Mouse (Mus musculus) layer of hippocampus, postnatal 10 days (tissue): Measurements from ENCODE around the gene Ankrd11. TPM values are rescaled to one million over a fixed set of nuclear protein-coding genes. Genes with fewer than 3 reads are reported as not detected.

Experiments used
- DNase-seq, 2 experiments: peaks; one replicate each; pipeline ENCODE4 v3.0.0; 2021; ENCODE audit warnings: low spot score in 2 of 2
- total RNA-seq, 2 experiments: library from RNA; stranded (reverse); gene quantifications; 2 replicates each; pipeline ENCODE4 v1.2.3; 2021

The Ankrd11 gene
- total RNA-seq, 2 experiments from 2014 or later, result 147 to 160 TPM

DNA sequence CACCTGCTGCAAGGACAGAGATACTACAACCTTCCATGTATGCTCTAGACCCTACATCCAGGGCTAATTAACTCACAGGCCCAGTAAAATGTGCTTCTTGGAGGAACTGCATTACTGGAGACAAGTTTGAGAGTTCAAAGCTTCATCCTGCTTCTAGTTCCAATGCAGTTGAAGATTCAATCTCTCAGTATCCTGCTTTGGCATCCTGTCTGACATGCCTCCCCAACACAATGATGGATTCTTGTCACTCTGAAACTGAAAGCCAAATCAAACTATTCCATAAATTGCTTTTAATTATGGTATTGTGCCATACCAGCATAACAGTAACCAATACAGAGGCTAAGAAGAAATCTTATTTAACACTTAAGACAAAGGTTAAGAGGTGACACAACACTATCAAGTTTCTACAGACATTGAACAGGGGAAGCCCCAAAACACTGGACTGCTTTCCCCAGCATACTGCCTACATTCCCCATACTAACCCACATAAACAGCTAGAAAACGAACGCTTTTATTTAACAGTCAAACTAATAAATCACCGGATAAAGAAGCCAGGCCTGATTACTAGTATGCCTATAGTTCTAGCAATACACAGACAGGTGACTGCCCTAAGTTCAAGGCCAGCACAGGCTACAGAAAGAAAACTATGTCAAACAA lies 72.0 kb downstream of the Ankrd11 start:
- no peak for DNase-seq

- peak in 1 of 2 experiments; percentile 38 for DNase-seq
Measured at GRCm38 (mm10) chr8:122968145-122968544, 73.9 kb downstream of the Ankrd11 start.

- no peak for DNase-seq
Measured at GRCm38 (mm10) chr8:122966638-122967037, 75.4 kb downstream of the Ankrd11 start.

- no peak for DNase-seq
Measured at GRCm38 (mm10) chr8:122962046-122962445, 80.0 kb downstream of the Ankrd11 start.

DNA sequence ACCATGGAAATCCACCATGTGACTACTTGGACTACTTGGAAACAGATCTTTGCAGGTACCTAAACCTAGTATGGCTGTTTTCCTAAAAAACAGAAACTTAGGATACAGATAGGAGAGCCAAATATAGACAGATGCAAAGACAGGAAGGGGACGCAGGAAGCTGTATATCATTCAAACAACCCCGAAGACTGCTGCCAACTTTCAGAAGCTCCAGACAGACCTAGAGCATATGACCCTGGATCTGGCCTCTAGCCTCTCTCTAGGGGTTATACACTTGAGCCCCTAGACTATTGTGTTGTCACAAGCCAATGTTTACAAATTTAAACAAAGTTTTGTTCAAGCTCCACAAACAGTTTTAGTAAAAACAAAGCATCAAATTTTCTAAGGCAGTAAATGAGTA lies 80.6 kb downstream of the Ankrd11 start:
- no peak for DNase-seq

DNA sequence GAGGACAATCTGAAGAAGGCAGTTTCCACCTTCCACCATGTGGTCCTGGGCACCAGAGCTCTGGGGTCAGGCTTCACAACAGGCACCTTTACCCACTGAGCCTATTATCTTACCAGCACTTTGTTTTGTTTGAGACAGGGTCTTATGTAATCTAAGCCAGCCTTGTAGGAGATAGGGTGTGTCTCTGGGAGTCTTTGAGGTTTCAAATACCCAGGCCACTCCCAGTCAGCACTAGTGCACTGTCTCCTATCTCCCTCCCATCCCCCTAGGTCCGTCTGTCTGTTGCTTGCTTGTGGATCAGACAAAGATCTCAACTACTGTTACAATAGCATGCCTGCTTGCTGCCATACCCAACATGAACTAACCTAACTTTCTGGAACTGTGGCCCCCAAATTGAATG lies 81.1 kb downstream of the Ankrd11 start:
- DNase-seq, result no peak

DNA sequence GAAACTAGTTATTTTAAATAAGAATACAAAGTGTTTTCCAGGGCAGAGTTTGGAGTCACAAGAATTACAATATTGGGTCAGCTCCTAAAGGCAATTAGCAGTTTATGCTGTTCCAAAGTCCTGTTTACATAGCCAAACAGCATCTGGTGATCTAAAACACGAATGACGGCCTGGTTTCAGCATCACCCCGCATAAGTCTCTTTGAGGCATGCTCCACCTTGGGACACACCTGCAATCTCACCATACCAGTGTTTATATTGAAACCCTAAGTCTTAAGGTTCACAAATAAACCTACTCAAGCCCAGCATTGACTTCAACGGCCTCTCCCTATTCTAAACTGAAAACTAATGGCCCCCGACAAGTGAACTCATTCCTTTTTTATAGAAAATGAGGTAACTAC lies 81.8 kb downstream of the Ankrd11 start:
- no peak for DNase-seq

- DNase-seq, result no peak
Measured at GRCm38 (mm10) chr8:122955997-122956396, 86.1 kb downstream of the Ankrd11 start.

DNA sequence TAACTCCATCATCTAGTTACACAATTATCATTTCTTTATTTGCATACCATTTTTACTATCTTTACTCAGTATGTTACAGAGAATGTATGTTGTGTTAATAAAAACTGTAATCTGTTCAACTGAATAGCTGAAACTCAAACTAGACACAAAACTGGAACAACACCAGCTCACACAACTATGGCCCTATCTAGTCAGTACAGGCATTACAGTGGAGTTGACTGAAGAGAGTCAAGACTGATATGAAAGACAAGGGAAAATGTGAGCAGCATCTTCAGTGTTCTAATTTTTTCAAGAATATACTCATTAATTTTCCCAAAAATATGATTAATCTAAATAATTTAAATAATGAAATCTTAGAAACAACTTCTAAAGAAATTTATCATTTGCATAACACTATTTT lies 86.9 kb downstream of the Ankrd11 start:
- DNase-seq, result no peak

DNA sequence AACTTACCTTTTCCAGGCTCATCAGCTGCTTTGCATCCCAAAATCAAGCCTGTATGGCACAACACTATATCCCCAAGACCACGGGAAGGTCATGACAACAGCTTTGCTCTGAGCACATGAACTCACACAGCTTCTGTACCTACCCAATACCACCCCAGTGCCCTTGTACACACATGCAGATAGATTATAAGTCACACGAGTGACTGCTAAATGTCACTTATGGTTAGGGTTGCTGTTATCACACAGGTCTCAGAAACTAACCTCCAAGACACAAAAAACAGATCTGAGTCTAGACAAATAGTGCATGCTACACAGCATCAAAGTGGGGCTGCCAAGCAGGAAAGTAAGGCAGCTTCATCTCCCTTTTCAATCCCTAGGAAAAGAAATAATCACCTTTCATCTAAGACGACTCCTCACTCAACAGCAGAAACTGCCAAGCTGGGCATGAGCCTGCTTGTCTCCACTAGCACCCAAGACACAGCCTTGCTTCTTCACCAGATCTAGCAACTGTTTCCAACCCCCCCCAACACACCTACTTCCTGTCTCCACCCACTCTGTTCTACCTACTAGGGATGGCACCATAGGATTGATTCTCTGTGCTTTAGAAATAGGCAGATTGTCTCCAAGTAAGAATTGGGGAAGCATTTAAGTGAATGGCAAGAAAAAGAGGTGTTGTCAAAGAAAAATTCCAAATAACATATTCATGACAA lies 87.8 kb downstream of the Ankrd11 start:
- no peak for DNase-seq

GRCm38 (mm10) chr8:122953028-122953427 lies 89.0 kb downstream of the Ankrd11 start:
- no peak for DNase-seq

DNA sequence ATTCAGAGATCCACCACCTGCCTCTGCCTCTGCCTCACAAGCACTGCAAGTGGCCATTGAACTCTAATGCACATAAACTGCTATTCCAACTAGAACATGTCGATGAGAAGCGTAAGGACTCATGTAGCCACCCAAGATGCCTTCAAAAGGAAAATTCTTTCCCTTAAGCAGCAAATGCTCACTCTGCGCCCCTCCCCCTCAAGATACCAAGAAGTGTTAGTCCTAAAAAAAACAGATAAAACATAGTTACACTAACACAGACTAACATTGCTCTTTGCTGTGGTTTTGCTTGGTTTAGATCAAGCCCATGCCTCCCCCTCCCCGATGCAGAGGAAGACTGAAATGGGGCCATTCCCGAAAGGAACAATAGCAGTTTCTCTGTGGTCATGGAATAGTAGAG lies 90.6 kb downstream of the Ankrd11 start:
- no peak for DNase-seq

DNA sequence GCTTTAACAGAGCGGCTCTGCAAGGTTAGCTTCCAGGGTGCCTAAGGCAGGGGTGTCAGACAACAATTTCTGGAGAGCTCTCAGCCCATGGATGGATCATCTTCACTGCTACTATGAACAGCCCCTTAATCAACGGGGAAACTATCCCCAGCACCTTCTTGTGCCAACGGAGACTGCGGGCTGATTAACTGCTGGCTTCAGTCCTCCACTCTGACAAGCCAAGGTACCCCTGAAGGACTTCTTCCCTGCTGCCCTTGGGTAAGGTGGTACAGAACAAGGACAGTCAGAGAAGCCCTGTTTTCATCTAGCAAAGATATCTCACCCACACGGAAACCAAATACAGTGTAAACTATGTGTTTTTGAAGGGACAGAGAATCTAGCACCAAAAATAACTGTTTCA lies 92.4 kb downstream of the Ankrd11 start:
- no peak for DNase-seq

DNA sequence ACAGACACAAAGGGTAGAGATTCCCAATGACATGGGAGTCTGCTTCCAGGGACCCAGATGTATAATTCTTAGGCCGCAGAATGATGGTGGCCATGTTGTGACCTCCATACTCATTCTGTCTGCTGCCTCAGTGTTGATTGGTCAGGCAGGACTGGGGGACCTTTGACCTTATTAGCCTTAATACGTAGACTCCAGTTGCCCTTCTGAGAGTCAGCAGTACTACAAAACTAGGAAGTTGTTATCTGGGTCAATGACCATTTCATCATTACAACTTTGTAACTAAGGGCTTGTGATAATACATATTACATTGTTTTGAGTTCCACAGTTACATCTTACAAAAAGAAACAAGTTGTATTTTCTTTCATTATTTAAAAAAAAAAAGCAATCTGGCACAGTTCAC lies 96.3 kb downstream of the Ankrd11 start:
- DNase-seq, result no peak

- no peak for DNase-seq
Measured at GRCm38 (mm10) chr8:122942803-122943713, 99.0 kb downstream of the Ankrd11 start.

DNA sequence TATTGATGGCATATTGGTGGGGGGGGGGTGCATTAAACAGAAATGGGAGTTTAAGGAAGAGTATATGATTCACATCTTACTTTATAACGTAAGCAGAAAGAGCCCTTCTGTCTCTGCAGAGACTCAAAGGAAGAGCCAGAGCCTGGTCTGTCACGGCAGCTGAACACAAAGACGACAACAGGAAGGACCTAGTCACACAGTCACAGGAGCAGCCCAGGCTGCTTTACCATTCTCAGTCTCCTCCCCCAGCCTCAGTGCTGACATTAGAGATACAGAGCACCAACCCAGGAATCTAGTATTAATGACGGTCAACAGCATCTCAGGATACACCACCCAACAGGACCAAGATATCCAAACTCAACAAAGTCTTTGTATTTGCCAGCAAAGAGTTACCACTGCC lies 103.5 kb downstream of the Ankrd11 start:
- DNase-seq, result no peak

DNA sequence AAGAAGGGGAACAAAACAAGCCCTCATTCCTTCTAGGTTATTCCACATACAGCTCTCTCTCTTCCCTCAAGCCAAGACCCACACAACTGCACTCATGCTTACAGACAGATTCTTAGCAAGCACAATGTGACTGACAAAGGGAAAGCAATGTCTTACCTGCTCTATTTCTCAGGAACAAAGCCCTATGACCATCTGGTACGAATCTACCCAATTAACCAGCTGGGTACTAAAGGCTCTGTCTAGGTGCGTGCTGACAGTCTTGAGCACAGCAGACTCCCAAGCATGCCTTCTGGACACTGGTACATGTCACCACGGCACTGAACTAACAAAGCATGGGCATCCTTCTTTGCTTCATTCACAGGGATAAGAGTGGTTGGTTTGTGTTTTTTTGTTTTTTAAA lies 103.9 kb downstream of the Ankrd11 start:
- DNase-seq, result no peak

DNA sequence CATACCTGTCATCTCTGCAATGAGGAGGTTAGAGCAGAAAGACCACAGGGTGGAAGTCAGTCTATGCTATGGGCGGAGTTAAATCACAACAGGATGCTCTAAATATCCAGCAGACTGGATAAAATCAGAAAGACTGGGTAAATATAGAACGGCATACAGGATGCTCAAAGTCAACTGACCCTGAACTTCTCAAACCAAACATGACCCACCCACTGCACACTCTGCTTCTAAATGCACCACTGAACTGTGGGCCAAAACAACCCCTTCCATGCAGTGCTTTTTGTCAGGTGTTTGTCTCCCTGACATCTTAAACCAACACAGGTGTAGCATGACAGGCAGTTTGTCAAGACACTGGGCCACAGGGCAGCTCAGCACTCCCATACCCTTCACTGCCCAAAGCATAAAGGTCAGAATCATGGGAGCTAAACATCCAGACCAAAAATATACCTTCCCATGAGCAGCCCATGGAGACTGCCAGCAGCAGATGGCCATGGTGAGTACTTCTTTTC lies 104.5 kb downstream of the Ankrd11 start:
- DNase-seq, result no peak

DNA sequence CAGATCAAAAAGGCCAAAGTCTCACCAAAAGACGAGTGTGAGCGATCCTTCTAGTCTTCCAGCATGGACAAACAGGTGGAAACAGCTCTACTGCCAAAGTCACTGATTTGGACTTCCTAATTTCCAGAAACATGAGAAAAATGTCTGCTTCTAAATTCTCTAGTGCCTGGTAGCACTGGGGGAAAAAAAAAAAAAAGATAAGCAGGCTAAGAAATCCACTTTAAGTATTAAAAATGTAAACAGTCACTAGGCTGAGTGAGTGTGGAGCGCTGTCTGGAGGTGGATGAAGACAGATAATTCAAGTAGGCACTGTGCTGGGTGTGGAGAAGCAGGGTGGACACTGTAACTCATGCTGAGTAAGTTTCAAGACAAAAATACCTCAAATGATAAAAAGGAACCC lies 106.2 kb downstream of the Ankrd11 start:
- no peak for DNase-seq

DNA sequence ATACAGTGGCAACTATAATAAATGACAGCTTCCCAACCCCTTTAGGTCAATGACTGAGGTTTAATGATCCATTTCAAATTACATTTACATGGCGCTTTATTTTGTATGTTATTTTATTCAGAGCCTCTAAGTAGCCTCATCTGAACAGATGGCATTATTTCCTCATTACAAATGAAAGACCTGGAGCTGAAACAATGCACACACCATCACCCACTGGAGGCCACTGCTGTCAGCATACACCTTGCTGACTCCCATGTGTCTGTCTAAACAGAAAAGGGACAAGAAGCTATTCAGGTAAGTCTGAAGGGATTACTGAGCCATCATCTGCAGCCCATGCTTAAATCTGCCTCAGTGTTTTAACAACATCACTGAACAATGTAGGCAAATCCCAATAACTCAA lies 107.0 kb downstream of the Ankrd11 start:
- no peak for DNase-seq

DNA sequence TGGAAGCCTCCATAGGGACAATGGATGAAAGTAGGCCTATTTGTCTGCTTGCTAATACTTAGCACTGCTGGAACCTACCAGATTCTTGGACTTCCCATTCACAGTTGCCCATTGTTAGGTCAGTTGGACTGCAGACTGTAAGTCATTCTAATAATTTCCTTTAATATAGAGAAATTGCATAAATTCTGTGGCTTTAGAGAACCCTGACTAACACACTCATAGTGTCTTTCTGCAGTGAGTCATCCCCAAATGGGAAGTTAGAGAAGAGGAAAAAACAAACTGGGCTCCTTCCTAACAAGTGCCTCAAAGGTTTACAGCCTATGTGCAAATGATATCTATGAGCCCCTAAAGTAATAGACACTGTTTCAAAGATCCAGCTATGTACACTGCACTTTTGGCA lies 108.1 kb downstream of the Ankrd11 start:
- no peak for DNase-seq

- no peak for DNase-seq
Measured at GRCm38 (mm10) chr8:122932561-122932959, 109.5 kb downstream of the Ankrd11 start.
